Mouse (Mus musculus) bone marrow macrophage, adult 2 months (primary cell): Measurements from ENCODE around the gene Tcp10a. TPM values are rescaled to one million over a fixed set of nuclear protein-coding genes. Genes with fewer than 3 reads are reported as not detected.
"Not testable (repeated sequence)": the region's sequence is repeated elsewhere in the genome, so short reads cannot be mapped to it uniquely, and the experiment has no call there.

Experiments
- H3K27ac ChIP-seq: 2 replicates; pipeline ENCODE4 v1.5.1; 2012; ENCODE audit warnings: low read depth, low read length; ENCODE audit not compliant: insufficient read depth
- H3K4me1 ChIP-seq: 2 replicates; pipeline ENCODE4 v1.6.1; 2012; ENCODE audit warnings: low read length; ENCODE audit not compliant: control insufficient read depth, insufficient read depth
- H3K4me3 ChIP-seq: 2 replicates; pipeline ENCODE4 v1.5.1; 2012; ENCODE audit warnings: mild to moderate bottlenecking, low read length, moderate library complexity; ENCODE audit not compliant: insufficient read depth
- polyA plus RNA-seq: library from polyadenylated mRNA; stranded (reverse); fragments of >200 nt; gene quantifications from 2 replicates; pipeline ENCODE4 v1.2.4, GENCODE M21; 2012; ENCODE audit not compliant: missing spikeins, insufficient read depth, insufficient read length

Gene Tcp10a
- polyA plus RNA-seq, 1 experiment = not detected

GRCm38 (mm10) chr17:7386016-7386415, 61.6 kb downstream of the Tcp10a start:
- not testable (repeated sequence) for H3K4me1 ChIP-seq, H3K4me3 ChIP-seq, H3K27ac ChIP-seq

GRCm38 (mm10) chr17:7388341-7388957, 64.0 kb downstream of the Tcp10a start:
- not testable (repeated sequence) for H3K27ac ChIP-seq, H3K4me1 ChIP-seq, H3K4me3 ChIP-seq

- H3K4me1 ChIP-seq, H3K4me3 ChIP-seq, H3K27ac ChIP-seq: not testable (repeated sequence)
These were observed 64.5 kb downstream of the Tcp10a start for GRCm38 (mm10) chr17:7388958-7389356.

- H3K4me3 ChIP-seq = not testable (repeated sequence)
These were observed 65.5 kb downstream of the Tcp10a start for GRCm38 (mm10) chr17:7389898-7390297.

GRCm38 (mm10) chr17:7395116-7395515, 70.7 kb downstream of the Tcp10a start:
- not testable (repeated sequence) for H3K4me3 ChIP-seq, H3K4me1 ChIP-seq, H3K27ac ChIP-seq

More at GRCm38 (mm10) chr17:7389898-7390297, 65.5 kb downstream of the Tcp10a start:
- not testable (repeated sequence) for H3K4me1 ChIP-seq, H3K27ac ChIP-seq

Other genes starting within 250 kb of the Tcp10a start
- 3.3 and 4.0 TPM in 2 replicates for gene Rps6ka2, start 154.5 kb upstream of the Tcp10a start, polyA plus RNA-seq
- not detected in 2 replicates for gene Ttll2, start 28.1 kb downstream of the Tcp10a start, polyA plus RNA-seq
- gene Gm49630, start 47.3 kb downstream of the Tcp10a start, polyA plus RNA-seq = not detected in 2 replicates
- not detected in 2 replicates for gene Unc93a2, start 60.8 kb downstream of the Tcp10a start, polyA plus RNA-seq